29 mouse cellular contexts compared by ENCODE assay signal in the genomic region with DNA sequence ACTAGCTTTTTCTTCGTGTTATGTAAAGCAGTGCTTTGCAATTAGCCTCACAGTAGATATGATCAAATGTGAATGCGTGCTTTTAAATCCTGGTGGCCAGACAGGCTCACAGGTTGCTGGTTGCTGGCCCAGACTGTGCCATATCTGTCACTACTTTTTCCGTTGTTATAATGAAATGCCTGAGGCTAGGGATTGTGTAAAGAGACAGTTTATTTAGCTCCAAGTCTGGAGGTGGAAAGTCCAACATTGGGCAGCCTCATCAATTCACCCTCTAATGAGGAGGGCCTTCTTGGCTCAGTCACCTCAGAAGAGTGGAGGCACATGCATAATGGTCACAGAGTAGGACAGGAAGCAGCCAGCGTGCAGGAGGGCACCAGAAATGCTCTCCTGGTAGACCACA. TPM values are rescaled to one million over a fixed set of nuclear protein-coding genes. Genes with fewer than 3 reads are reported as not detected.
DNase-seq lines count a peak whose midpoint lies in the region; ATAC-seq and TF ChIP-seq lines count a peak whose summit lies in the region.
"Had no signal": no experiment of that assay in that cellular context is flagged by ENCODE, and none has a peak within 500 bp of the region (broad histone marks: within the 10 kb centered on the region; RNA-seq: fewer than 3 reads in every experiment).

No protein-coding gene starts in this region.

- H3K36me3 ChIP-seq in lung, embryonic 14.5 days (ENCODE audit: insufficient read depth), result no peaks in the 10 kb centered on the region
- no peaks in the 10 kb centered on the region for H3K36me3 ChIP-seq in embryonic facial prominence, embryonic 13.5 days
- H3K36me3 ChIP-seq in limb, embryonic 15.5 days, result no peaks in the 10 kb centered on the region
- H3K36me3 ChIP-seq in heart, embryonic 11.5 days (ENCODE audit: control insufficient read depth, insufficient read depth, low read length), result no peaks in the 10 kb centered on the region
- H3K36me3 ChIP-seq: heart, embryonic 15.5 days; hindbrain, embryonic 13.5 days; midbrain, embryonic 10.5 days; neural tube, embryonic 13.5 days had no signal

- no peak overlapping the region for H3K4me2 ChIP-seq in lung, embryonic 14.5 days
- no peak overlapping the region for H3K4me2 ChIP-seq in embryonic facial prominence, embryonic 13.5 days
- H3K4me2 ChIP-seq in limb, embryonic 15.5 days, result no peak overlapping the region
- no peak overlapping the region for H3K4me2 ChIP-seq in heart, embryonic 11.5 days
- H3K4me2 ChIP-seq: heart, embryonic 15.5 days; hindbrain, embryonic 13.5 days; liver, embryonic 11.5 days; neural tube, embryonic 13.5 days had no signal

- no peaks in the 10 kb centered on the region for H3K27me3 ChIP-seq in lung, embryonic 14.5 days (ENCODE audit: insufficient read depth, low read length)
- H3K27me3 ChIP-seq in embryonic facial prominence, embryonic 13.5 days, result no peaks in the 10 kb centered on the region
- no peaks in the 10 kb centered on the region for H3K27me3 ChIP-seq in limb, embryonic 15.5 days
- no peaks in the 10 kb centered on the region for H3K27me3 ChIP-seq in heart, embryonic 11.5 days (ENCODE audit: control insufficient read depth, insufficient read depth, low read length)
- H3K27me3 ChIP-seq: heart, embryonic 15.5 days; neural tube, embryonic 13.5 days had no signal

- no peak overlapping the region for H3K9ac ChIP-seq in lung, embryonic 14.5 days
- H3K9ac ChIP-seq in embryonic facial prominence, embryonic 13.5 days, result no peak overlapping the region
- H3K9ac ChIP-seq in limb, embryonic 15.5 days, result no peak overlapping the region
- H3K9ac ChIP-seq in heart, embryonic 11.5 days (ENCODE audit: low read depth, low read length), result no peak overlapping the region
- H3K9ac ChIP-seq: heart, embryonic 15.5 days; hindbrain, embryonic 13.5 days; neural tube, embryonic 13.5 days had no signal

- H3K4me1 ChIP-seq in lung, embryonic 14.5 days (ENCODE audit: insufficient read depth), result peaks cover 9% of the 10 kb centered on the region; the same call in 1 of the 2 replicates
- H3K4me1 ChIP-seq in embryonic facial prominence, embryonic 13.5 days, result peaks cover 28% of the 10 kb centered on the region
- peaks cover 19% of the 10 kb centered on the region for H3K4me1 ChIP-seq in limb, embryonic 15.5 days
- no peaks in the 10 kb centered on the region for H3K4me1 ChIP-seq in heart, embryonic 11.5 days (ENCODE audit: control insufficient read depth, insufficient read depth, low read length)

- 59% methylated on average over 4 of the region's 4 CpGs for WGBS in lung, embryonic 14.5 days
- WGBS in embryonic facial prominence, embryonic 13.5 days, result 38% methylated on average over 4 of the region's 4 CpGs
- WGBS in limb, embryonic 15.5 days, result 50% methylated on average over 4 of the region's 4 CpGs
- 66% methylated on average over 4 of the region's 4 CpGs for WGBS in heart, embryonic 11.5 days (ENCODE audit: insufficient replicate concordance)

- DNase-seq in kidney, adult 11 months, result peak; percentile 32
- DNase-seq in kidney, postnatal 36 days, result no peak
- DNase-seq in lung, embryonic 14.5 days, result no peak
- no peak for DNase-seq in lung, postnatal 14 days
- DNase-seq: adrenal gland, postnatal 10 days; cerebellum, adult 2 months; cerebellum, postnatal 36 days; embryo, embryonic 11 days; gastrocnemius, postnatal 14 days; heart, adult 2 months; heart, postnatal 36 days; kidney, adult 18-20 months; kidney, postnatal 25 days; lung, adult 18-20 months; right cerebral cortex, postnatal 25 days; spleen, adult 18-20 months; thymus, postnatal 25 days had no signal

- no peak for ATAC-seq in lung, embryonic 14.5 days (ENCODE audit: insufficient read depth)
- ATAC-seq in embryonic facial prominence, embryonic 13.5 days (ENCODE audit: insufficient number of reproducible peaks, insufficient read depth, low FRiP score, low TSS enrichment, low read depth), result no peak
- ATAC-seq in limb, embryonic 15.5 days (ENCODE audit: insufficient number of reproducible peaks, low FRiP score, low TSS enrichment, low read depth), result no peak
- ATAC-seq in heart, embryonic 11.5 days (replicated peaks; ENCODE audit: insufficient number of reproducible peaks, low FRiP score, low TSS enrichment), result no peak
- ATAC-seq: activated CD4-positive, CD25-positive, alpha-beta regulatory T cell, adult 4 months; forebrain, embryonic 16.5 days; midbrain, embryonic 16.5 days had no signal

- no peak for TF ChIP-seq CTCF in lung, embryonic 14.5 days (IDR thresholded peaks at IDR 0.05; ENCODE audit: low read depth)

- H3K27ac ChIP-seq in lung, embryonic 14.5 days (ENCODE audit: low read depth), result peak overlapping the region; percentile 80
- peak overlapping the region; percentile 64 for H3K27ac ChIP-seq in embryonic facial prominence, embryonic 13.5 days
- H3K27ac ChIP-seq in limb, embryonic 15.5 days, result peak overlapping the region; percentile 77; the same call in 1 of the 2 replicates
- no peak overlapping the region for H3K27ac ChIP-seq in heart, embryonic 11.5 days (ENCODE audit: low read depth, low read length)
- H3K27ac ChIP-seq: heart, adult 2 months; heart, embryonic 15.5 days; hindbrain, embryonic 13.5 days; midbrain, embryonic 10.5 days; neural tube, embryonic 13.5 days had no signal

- H3K9me3 ChIP-seq in lung, embryonic 14.5 days (ENCODE audit: low read depth, low read length), result no peaks in the 10 kb centered on the region
- no peaks in the 10 kb centered on the region for H3K9me3 ChIP-seq in embryonic facial prominence, embryonic 13.5 days
- no peaks in the 10 kb centered on the region for H3K9me3 ChIP-seq in limb, embryonic 15.5 days
- H3K9me3 ChIP-seq in heart, embryonic 11.5 days (replicated peaks; ENCODE audit: control insufficient read depth, low read length), result no peaks in the 10 kb centered on the region
- H3K9me3 ChIP-seq: heart, embryonic 15.5 days; hindbrain, embryonic 13.5 days; midbrain, embryonic 10.5 days had no signal

- no peak overlapping the region for H3K4me3 ChIP-seq in lung, embryonic 14.5 days (ENCODE audit: low read depth, low read length)
- no peak overlapping the region for H3K4me3 ChIP-seq in embryonic facial prominence, embryonic 13.5 days
- no peak overlapping the region for H3K4me3 ChIP-seq in limb, embryonic 15.5 days
- no peak overlapping the region for H3K4me3 ChIP-seq in heart, embryonic 11.5 days (ENCODE audit: low read depth, low read length)
- H3K4me3 ChIP-seq: heart, adult 2 months; heart, embryonic 15.5 days; hindbrain, embryonic 13.5 days; midbrain, embryonic 10.5 days; myocyte; neural tube, embryonic 13.5 days had no signal

RNA-seq across cellular contexts. Expression of a gene that starts 31.2 kb away (rescaled TPM):
- polyA plus RNA-seq in lung, embryonic 14.5 days (2014; fragmentation: Nextera tagmentation; extraction: Ambion mirVana), result 12.2 TPM in 2 replicates
- 7.3 and 7.4 TPM in 2 replicates for polyA plus RNA-seq in embryonic facial prominence, embryonic 13.5 days (2015; fragmentation: Nextera tagmentation; extraction: Ambion mirVana)
- polyA plus RNA-seq in limb, embryonic 15.5 days (2015; fragmentation: Nextera tagmentation; extraction: Ambion mirVana), result 3.9 and 4.1 TPM in 2 replicates
- 2.1 and 3.0 TPM in 2 replicates for polyA plus RNA-seq in heart, embryonic 11.5 days (2014; fragmentation: Nextera tagmentation; extraction: Ambion mirVana)
- polyA plus RNA-seq: activated CD4-positive, CD25-positive, alpha-beta regulatory T cell, adult 4 months had no signal
